11 mouse cellular contexts compared by ENCODE assay signal in the genomic region with DNA sequence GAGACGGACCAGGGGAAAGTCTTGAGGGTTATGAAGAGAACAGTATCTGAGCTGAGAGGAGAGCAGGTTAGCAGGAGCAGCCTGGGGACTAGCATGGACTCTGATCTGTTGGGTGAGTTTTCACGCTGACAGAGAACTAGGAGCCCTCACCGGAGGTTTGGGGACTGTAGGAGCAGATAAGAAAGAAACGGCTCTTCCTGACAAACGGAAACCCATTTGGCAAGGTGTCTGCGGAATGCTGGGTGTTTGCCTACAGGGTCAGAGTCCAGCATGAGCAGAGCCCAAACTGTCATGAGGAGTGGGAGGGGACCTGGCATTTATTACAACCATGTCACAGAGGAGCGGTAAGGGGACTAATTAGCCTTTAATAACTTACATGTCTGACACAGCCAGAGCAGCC. TPM values are rescaled to one million over a fixed set of nuclear protein-coding genes. Genes with fewer than 3 reads are reported as not detected.
DNase-seq lines count a peak whose midpoint lies in the region; ATAC-seq and TF ChIP-seq lines count a peak whose summit lies in the region.
"Had no signal": no experiment of that assay in that cellular context is flagged by ENCODE, and none has a peak within 500 bp of the region (broad histone marks: within the 10 kb centered on the region; RNA-seq: fewer than 3 reads in every experiment).

No protein-coding gene starts in this region.

- TF ChIP-seq CTCF in liver, postnatal 0 days (IDR thresholded peaks at IDR 0.05; ENCODE audit: low read depth) = no peak

- H3K4me3 ChIP-seq in heart, embryonic 12.5 days = no peak overlapping the region
- H3K4me3 ChIP-seq in kidney, embryonic 16.5 days (ENCODE audit: low read length) = no peak overlapping the region
- peak overlapping the region; percentile 21 for H3K4me3 ChIP-seq in liver, postnatal 0 days (ENCODE audit: low read depth, low read length)
- H3K4me3 ChIP-seq in hindbrain, embryonic 14.5 days (replicated peaks; ENCODE audit: low read length) = no peak overlapping the region
- H3K4me3 ChIP-seq: limb, embryonic 12.5 days; midbrain, embryonic 10.5 days had no signal

- H3K4me1 ChIP-seq in heart, embryonic 12.5 days (replicated peaks) = no peaks in the 10 kb centered on the region
- H3K4me1 ChIP-seq in kidney, embryonic 16.5 days (ENCODE audit: insufficient read depth, low read length) = peaks cover 5% of the 10 kb centered on the region
- peaks cover 14% of the 10 kb centered on the region; the same call in 1 of the 2 replicates for H3K4me1 ChIP-seq in liver, postnatal 0 days (ENCODE audit: insufficient read depth)
- H3K4me1 ChIP-seq in hindbrain, embryonic 14.5 days (replicated peaks; ENCODE audit: control insufficient read depth, insufficient read depth, low read length) = no peaks in the 10 kb centered on the region
- H3K4me1 ChIP-seq: midbrain, embryonic 10.5 days had no signal

- H3K9ac ChIP-seq in heart, embryonic 12.5 days = no peak overlapping the region
- H3K9ac ChIP-seq in kidney, embryonic 16.5 days (replicated peaks; ENCODE audit: low read length) = no peak overlapping the region
- peak overlapping the region; percentile 3; the same call in 1 of the 2 replicates for H3K9ac ChIP-seq in liver, postnatal 0 days (replicated peaks)
- H3K9ac ChIP-seq in hindbrain, embryonic 14.5 days = no peak overlapping the region
- H3K9ac ChIP-seq: limb, embryonic 12.5 days had no signal

- 0 out of 2 replicates have a peak, but pooled peaks have one; percentile 30 for TF ChIP-seq EP300 in liver, postnatal 0 days (IDR thresholded peaks at IDR 0.05; ENCODE audit: low read depth)

- no peaks in the 10 kb centered on the region for H3K36me3 ChIP-seq in heart, embryonic 12.5 days
- no peaks in the 10 kb centered on the region for H3K36me3 ChIP-seq in kidney, embryonic 16.5 days (ENCODE audit: insufficient read depth, low read length)
- no peaks in the 10 kb centered on the region for H3K36me3 ChIP-seq in liver, postnatal 0 days (replicated peaks; ENCODE audit: insufficient read depth, low read length)
- no peaks in the 10 kb centered on the region for H3K36me3 ChIP-seq in hindbrain, embryonic 14.5 days (replicated peaks; ENCODE audit: control insufficient read depth, insufficient read depth)
- H3K36me3 ChIP-seq: limb, embryonic 12.5 days; midbrain, embryonic 10.5 days had no signal

- peak; percentile 92 for DNase-seq in heart, adult 11 months
- peak; percentile 64 for DNase-seq in adipocyte (ENCODE audit: low spot score)
- DNase-seq in liver, postnatal 0 days = peak; percentile 34
- no peak for DNase-seq in urinary bladder, postnatal 10 days (ENCODE audit: low spot score)
- no peak for DNase-seq in layer of hippocampus, adult 8-10 months (ENCODE audit: low spot score in 2 of 2)
- no peak for DNase-seq in hindbrain, embryonic 14.5 days (ENCODE audit: low spot score)
- DNase-seq: right cerebral cortex, adult 18-20 months had no signal

- no peak overlapping the region for H3K27ac ChIP-seq in heart, embryonic 12.5 days (ENCODE audit: poor library complexity, severe bottlenecking)
- H3K27ac ChIP-seq in kidney, embryonic 16.5 days (ENCODE audit: low read length) = no peak overlapping the region
- peak overlapping the region; percentile 79 for H3K27ac ChIP-seq in liver, postnatal 0 days (ENCODE audit: low read depth)
- no peak overlapping the region for H3K27ac ChIP-seq in hindbrain, embryonic 14.5 days
- H3K27ac ChIP-seq: limb, embryonic 12.5 days; midbrain, embryonic 10.5 days had no signal

- no peak for ATAC-seq in heart, embryonic 12.5 days (ENCODE audit: insufficient number of reproducible peaks, low FRiP score)
- ATAC-seq in kidney, embryonic 16.5 days (ENCODE audit: low FRiP score, low TSS enrichment) = 0 out of 2 replicates have a peak, but pooled peaks have one; percentile 23
- peak; percentile 57 for ATAC-seq in liver, postnatal 0 days
- no peak for ATAC-seq in hindbrain, embryonic 14.5 days (ENCODE audit: low FRiP score)

- no peak overlapping the region for H3K4me2 ChIP-seq in heart, embryonic 12.5 days
- H3K4me2 ChIP-seq in kidney, embryonic 16.5 days (replicated peaks; ENCODE audit: low read depth, low read length) = no peak overlapping the region; the same call in 1 of the 2 replicates
- peak overlapping the region; percentile 62 for H3K4me2 ChIP-seq in liver, postnatal 0 days (ENCODE audit: low read depth, low read length)
- H3K4me2 ChIP-seq in hindbrain, embryonic 14.5 days (replicated peaks) = no peak overlapping the region
- H3K4me2 ChIP-seq: limb, embryonic 12.5 days had no signal

- 0 out of 2 replicates have a peak, but pooled peaks cover 6% of the 10 kb centered on the region for H3K9me3 ChIP-seq in heart, embryonic 12.5 days (replicated peaks)
- peaks cover 10% of the 10 kb centered on the region for H3K9me3 ChIP-seq in kidney, embryonic 16.5 days (ENCODE audit: low read length)
- H3K9me3 ChIP-seq in liver, postnatal 0 days (ENCODE audit: low read length) = no peaks in the 10 kb centered on the region; the same call in none of the 2 replicates
- H3K9me3 ChIP-seq in hindbrain, embryonic 14.5 days (ENCODE audit: control insufficient read depth, low read length) = no peaks in the 10 kb centered on the region
- H3K9me3 ChIP-seq: midbrain, embryonic 10.5 days had no signal

- WGBS in heart, embryonic 12.5 days = 19% methylated on average over 7 of the region's 7 CpGs
- WGBS in kidney, embryonic 16.5 days = 21% methylated on average over 7 of the region's 7 CpGs
- 6% methylated on average over 7 of the region's 7 CpGs for WGBS in liver, postnatal 0 days (ENCODE audit: insufficient replicate concordance)
- 77% methylated on average over 7 of the region's 7 CpGs for WGBS in hindbrain, embryonic 14.5 days

- no peaks in the 10 kb centered on the region for H3K27me3 ChIP-seq in heart, embryonic 12.5 days (replicated peaks)
- H3K27me3 ChIP-seq in kidney, embryonic 16.5 days (ENCODE audit: insufficient read depth, low read length) = no peaks in the 10 kb centered on the region
- H3K27me3 ChIP-seq in liver, postnatal 0 days (ENCODE audit: insufficient read depth, low read length) = no peaks in the 10 kb centered on the region
- no peaks in the 10 kb centered on the region for H3K27me3 ChIP-seq in hindbrain, embryonic 14.5 days (ENCODE audit: control insufficient read depth, insufficient read depth, low read length)
- H3K27me3 ChIP-seq: limb, embryonic 12.5 days had no signal

RNA-seq across cellular contexts. Expression of a gene that starts 40.0 kb away (rescaled TPM):
- 21.7 and 22.4 TPM in 2 replicates for polyA plus RNA-seq in heart, embryonic 12.5 days (2016; fragmentation: Nextera tagmentation; extraction: Ambion mirVana)
- polyA plus RNA-seq in kidney, embryonic 16.5 days (2015; fragmentation: Nextera tagmentation; extraction: Ambion mirVana) = 28.7 and 29.8 TPM in 2 replicates
- 4.4 and 5.4 TPM in 2 replicates for polyA plus RNA-seq in liver, postnatal 0 days (2015; fragmentation: Nextera tagmentation; extraction: Ambion mirVana)
- total RNA-seq in layer of hippocampus, adult 8-10 months (2022) = 1 to 10 TPM; 4.7 to 6.8 (median 5.5) TPM
- 10.5 and 11.7 TPM in 2 replicates for polyA plus RNA-seq in hindbrain, embryonic 14.5 days (2014; fragmentation: Nextera tagmentation; extraction: Ambion mirVana)

RNA-seq across cellular contexts. Expression of a gene that starts 40.2 kb away (rescaled TPM):
- polyA plus RNA-seq in heart, embryonic 12.5 days (2016; fragmentation: Nextera tagmentation; extraction: Ambion mirVana) = 110 TPM in 2 replicates
- 118 and 122 TPM in 2 replicates for polyA plus RNA-seq in kidney, embryonic 16.5 days (2015; fragmentation: Nextera tagmentation; extraction: Ambion mirVana)
- polyA plus RNA-seq in liver, postnatal 0 days (2015; fragmentation: Nextera tagmentation; extraction: Ambion mirVana) = 47.9 and 49.2 TPM in 2 replicates
- 10 to 100 TPM; 70.8 to 85.4 (median 76.0) TPM for total RNA-seq in layer of hippocampus, adult 8-10 months (2022)
- polyA plus RNA-seq in hindbrain, embryonic 14.5 days (2014; fragmentation: Nextera tagmentation; extraction: Ambion mirVana) = 73.0 and 75.9 TPM in 2 replicates

Comparison
In these comparisons a context has a peak if more than half of its experiments do, and no peak if none do; other contexts are left out.
1. DNase-seq: peak in heart, adult 11 months (single experiment), adipocyte (single experiment) and liver, postnatal 0 days (single experiment); none in urinary bladder, postnatal 10 days (single experiment), layer of hippocampus, adult 8-10 months (0 of 2) and hindbrain, embryonic 14.5 days (single experiment).
2. ATAC-seq: peak in kidney, embryonic 16.5 days (single experiment) and liver, postnatal 0 days (single experiment); none in heart, embryonic 12.5 days (single experiment) and hindbrain, embryonic 14.5 days (single experiment).